Mouse (Mus musculus) gastrocnemius, adult 2 months (tissue): ENCODE data around the gene Gsx1. TPM values are rescaled to one million over a fixed set of nuclear protein-coding genes. Genes with fewer than 3 reads are reported as not detected.
A peak's percentile ranks its signal among the peaks of the same experiment; 100 is the strongest.

Experiments
- DNase-seq: peaks from one replicate; pipeline ENCODE4 v3.0.0; 2022
- H3K27ac ChIP-seq: fragments of 200-600 bp; 2 replicates; pipeline ENCODE4 v1.8.1; 2022; ENCODE audit warnings: mild to moderate bottlenecking
- H3K4me3 ChIP-seq: fragments of 200-600 bp; 2 replicates; pipeline ENCODE4 v1.8.1; 2022; ENCODE audit warnings: mild to moderate bottlenecking, moderate library complexity
- CTCF ChIP-seq: fragments of 200-600 bp; IDR thresholded peaks from 2 replicates; pipeline ENCODE4 v1.8.1; 2022; ENCODE audit warnings: antibody characterized with exemption, mild to moderate bottlenecking, moderate library complexity
- intact Hi-C: fragments of 180-260 bp; cut with DNase I; formaldehyde crosslinking; loops from one replicate; pipeline ENCODE4 v1.15.1; 2025
- long read RNA-seq, 2 experiments: library from polyadenylated mRNA; stranded (forward); transcript quantifications; one replicate each; pipeline ENCODE4 v2.0.0; 2021
- total RNA-seq, 2 experiments: library from RNA; stranded (reverse); gene quantifications; 2 replicates each; pipeline ENCODE4 v1.2.3; 2021

Gene Gsx1
- total RNA-seq = not detected
- long read RNA-seq, experiment 1 = 0 reads
- long read RNA-seq, experiment 2 = 0 reads

DNA sequence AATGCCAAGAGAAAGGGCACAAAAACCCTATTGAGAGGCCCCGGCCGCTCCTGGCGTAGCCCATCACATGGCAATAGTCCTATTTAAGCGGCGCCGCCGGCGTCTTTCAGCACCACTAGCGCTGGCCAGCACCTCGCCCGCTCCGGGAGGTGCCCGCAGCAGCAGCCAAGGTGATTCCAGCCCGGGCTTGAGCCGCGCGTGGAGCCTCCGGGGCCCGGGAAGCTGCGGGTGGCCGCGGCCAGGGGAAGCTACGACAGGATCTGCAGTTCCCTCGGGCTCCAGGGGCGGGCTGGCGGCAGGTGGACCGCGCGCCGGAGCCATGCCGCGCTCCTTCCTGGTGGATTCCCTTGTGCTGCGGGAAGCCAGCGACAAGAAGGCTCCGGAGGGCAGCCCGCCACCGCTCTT is at the start of gene Gsx1:
Gsx1 (plus strand) TSS at position 126 of the 405 bp plus-strand sequence.
- intact Hi-C loops = no loop called here
- DNase-seq = peak; percentile 71
- H3K4me3 ChIP-seq = peak within 1 kb of the TSS; percentile 70
- no peak within 1 kb of the TSS for H3K27ac ChIP-seq
- no peak for TF ChIP-seq CTCF

DNA sequence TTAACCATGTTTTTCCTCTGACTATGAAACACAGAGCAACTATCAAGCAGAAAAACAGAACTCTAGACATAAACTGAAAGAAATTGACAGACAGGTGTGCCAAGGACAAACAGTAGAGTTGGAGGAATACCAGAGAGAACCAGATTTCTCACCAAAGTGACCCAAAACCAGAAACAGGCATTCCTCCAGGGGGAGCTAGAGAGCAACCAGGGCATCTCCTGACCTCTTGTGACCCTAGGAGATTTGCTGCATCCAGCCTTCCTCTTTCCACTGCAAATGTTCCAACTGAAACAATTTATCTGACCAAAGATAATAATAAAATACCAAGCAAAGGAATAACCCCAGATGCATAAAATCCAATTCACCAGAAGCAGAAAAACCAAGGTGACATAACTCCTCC is 41.2 kb upstream of the Gsx1 start:
- Histone ChIP-seq H3K4me3 (no peak overlapping the region), H3K27ac (no peak overlapping the region)
- DNase-seq = no peak
- TF ChIP-seq CTCF = peak; percentile 44
- intact Hi-C loops = no loop called here

DNA sequence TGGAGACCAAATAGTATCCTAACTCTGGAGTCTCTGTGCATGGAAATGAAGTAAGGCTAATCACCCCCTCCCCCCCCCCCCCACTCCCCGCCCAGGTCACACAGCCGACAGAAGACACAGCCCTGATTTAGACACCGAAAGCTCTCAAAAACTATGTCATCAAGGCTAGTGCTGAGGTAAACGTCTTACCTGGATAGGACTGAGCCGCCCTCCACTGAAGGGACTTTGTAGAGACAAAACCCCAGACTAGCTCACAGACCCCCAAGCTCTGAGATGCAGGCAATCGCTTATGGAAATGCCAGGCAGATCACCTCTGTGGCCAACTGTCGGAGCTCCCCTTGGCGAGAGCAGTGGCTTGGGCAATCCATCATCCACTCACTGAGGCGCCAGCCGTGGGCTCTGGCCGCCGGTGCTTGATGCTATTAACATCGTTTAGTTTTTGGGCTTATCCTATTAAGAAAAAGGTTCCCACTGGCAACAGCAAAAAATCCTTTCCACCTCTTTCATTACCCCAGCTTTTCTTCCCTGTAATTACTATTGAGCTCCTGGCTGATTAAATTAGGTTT is 33.6 kb upstream of the Gsx1 start:
- intact Hi-C loops = no loop called here
- H3K27ac ChIP-seq = no peak overlapping the region
- no peak overlapping the region for H3K4me3 ChIP-seq
- no peak for DNase-seq
- TF ChIP-seq CTCF = no peak

DNA sequence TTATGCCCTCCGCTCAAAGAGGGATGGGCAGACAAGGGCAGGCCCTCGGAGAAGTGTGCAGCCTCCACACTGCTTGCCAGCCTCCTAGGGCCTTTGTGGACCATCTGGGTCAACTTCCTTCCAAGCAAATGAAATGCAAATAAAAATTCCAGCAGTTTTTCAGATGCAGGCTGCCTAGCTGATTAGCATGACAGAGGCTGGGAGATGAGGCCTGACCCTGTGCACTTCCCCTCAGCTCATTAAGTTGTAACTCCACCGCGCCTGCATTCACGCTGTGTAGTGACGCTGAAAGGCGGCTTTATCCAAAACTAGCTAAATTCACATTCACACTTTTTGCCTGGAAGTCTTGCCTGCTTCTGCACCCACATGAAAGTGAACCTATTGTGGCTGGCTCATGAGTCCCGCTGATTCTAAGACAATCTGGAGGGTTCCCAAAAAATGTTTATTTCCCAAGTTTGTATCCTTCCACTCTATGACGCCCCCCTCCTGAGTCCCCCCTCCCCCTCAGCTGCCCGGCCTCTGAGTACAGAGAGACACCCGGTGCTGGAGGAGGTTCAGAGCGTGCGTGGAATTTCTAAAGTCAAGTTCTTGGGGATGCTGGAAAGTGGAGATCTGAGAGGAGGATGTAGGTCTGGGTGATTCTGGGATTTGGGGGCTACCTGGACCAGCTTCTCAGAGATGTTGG is 32.9 kb upstream of the Gsx1 start:
- H3K27ac ChIP-seq = no peak overlapping the region
- no peak for TF ChIP-seq CTCF
- no peak overlapping the region for H3K4me3 ChIP-seq
- DNase-seq = no peak
- intact Hi-C loops = no loop called here

DNA sequence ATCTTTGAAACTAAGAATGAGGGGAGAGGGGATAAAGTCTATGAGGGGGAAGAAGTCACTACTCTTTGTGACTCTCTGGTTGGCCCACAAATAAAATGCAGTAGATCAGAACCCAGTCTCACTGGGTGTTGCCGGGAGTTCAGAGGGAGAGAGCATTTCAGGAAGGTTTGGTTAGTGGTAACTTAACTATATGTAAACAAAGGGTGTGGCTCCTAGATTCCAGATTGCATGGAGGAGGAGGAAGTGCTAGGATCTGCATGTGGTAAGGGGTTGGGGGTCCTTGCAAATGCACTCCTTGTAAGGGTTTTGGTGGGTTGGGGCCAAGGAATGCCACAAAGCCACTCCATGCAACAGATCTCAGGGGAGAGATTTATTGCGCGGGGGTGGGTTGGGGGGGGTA is 32.1 kb upstream of the Gsx1 start:
- H3K27ac ChIP-seq = no peak overlapping the region
- DNase-seq = no peak
- intact Hi-C loops = no loop called here
- no peak overlapping the region for H3K4me3 ChIP-seq
- no peak for TF ChIP-seq CTCF

DNA sequence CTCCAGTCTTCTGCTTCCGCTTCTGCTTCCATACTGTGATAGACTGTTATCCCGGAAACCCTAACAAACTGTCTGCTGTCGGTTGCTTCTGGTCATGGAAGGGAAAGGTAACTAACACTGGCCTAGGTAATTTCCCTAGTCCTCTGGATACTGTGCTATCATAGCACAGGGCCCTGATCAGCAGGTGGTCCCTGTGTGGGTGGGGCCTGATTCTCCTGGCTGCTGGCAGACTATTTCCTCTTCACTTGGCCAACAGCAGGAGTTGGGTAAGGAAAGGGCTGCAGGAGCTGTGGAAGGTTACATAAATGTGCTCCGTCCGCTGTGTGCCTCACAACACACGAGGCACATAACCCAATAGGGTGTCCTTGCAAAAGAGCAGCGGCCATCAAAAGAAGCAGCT is 31.1 kb upstream of the Gsx1 start:
- Histone ChIP-seq H3K27ac (no peak overlapping the region), H3K4me3 (no peak overlapping the region)
- DNase-seq = no peak
- no peak for TF ChIP-seq CTCF
- intact Hi-C loops = no loop called here

DNA sequence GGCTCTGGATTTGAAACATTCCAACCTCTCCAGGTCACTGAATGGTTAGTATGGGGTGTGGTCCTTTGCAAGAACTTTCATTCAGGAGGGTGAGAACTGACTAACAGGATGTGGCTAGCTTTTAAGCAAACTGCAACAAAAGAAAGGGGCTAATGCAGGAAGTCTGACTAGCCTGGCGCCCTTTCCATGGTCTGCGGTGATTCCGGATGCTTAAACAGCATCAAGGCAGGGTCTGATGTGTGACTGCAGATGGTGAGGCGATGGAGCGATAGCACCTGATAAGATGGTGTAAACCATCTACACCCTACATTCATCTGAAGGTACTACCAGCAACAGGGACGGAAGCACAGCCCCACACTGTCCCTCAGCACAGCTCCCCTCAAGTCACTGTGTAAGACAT is 29.2 kb upstream of the Gsx1 start:
- intact Hi-C loops = no loop called here

DNA sequence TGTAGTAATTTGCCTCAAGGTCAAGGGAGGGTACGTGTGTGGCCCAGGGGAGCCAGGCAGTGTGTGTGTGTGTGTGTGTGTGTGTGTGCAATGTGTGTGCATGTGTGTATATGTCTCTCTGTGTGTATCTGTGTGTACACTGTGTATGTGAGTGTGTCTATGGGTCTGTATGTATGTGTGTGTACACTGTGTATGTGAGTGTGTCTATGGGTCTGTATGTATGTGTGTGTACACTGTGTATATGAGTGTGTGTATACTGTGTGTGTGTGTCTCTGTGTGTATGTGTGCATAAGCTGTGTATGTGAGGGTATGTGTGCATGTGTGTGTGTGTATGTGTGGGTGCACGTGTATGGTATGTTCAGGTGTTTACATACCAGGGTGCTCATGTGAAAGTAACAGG is 28.7 kb upstream of the Gsx1 start:
- intact Hi-C loops = no loop called here
- no peak for DNase-seq
- no peak for TF ChIP-seq CTCF
- no peak overlapping the region for H3K27ac ChIP-seq
- no peak overlapping the region for H3K4me3 ChIP-seq

More for the DNA sequence above, 29.2 kb upstream of the Gsx1 start:
- Histone ChIP-seq H3K4me3 (no peak overlapping the region), H3K27ac (no peak overlapping the region)
- no peak for TF ChIP-seq CTCF
- no peak for DNase-seq

DNA sequence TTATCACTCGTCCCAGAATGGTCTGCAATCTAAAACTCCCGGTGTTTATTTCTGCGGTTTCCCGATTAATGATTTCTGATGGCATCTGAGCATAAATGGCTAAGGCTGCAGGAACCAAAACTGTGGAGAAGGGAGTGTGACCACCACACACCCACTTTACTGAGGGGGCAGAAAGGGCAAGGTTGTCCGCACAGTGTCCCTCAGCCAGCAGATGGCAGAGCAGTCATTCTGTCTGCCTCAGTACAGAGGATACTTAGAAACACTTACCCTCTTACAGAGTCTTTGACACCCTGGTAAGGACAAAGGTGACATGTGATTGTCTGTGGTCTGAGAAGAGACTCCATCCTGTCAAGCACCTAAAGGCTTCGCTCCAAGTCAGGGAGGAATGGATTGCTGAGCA is 23.4 kb upstream of the Gsx1 start:
- TF ChIP-seq CTCF = 0 out of 2 replicates have a peak, but pooled peaks have one; percentile 8
- Histone ChIP-seq H3K27ac (no peak overlapping the region), H3K4me3 (no peak overlapping the region)
- intact Hi-C loops = no loop called here
- no peak for DNase-seq

DNA sequence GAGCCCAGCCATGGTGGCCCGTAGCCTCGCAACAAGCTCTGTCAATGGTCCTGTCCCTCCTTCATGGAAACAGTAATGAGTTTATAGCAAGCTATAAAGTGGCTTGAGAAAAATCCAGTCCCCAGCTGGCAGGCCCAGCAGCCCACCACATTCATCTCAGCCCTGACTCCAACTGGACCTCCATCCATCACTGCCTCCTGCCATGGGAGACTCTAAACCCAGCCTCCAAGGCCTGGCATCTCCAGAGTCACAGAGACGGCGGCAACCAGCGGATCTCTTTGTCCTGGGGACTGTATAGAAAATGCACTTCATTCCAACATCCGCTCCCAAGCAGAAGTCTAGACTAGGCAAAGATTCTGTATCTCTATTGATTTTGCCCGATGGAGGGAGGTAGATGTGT is 18.4 kb upstream of the Gsx1 start:
- intact Hi-C loops = no loop called here
- H3K4me3 ChIP-seq = no peak overlapping the region
- no peak overlapping the region for H3K27ac ChIP-seq
- DNase-seq = no peak
- no peak for TF ChIP-seq CTCF

DNA sequence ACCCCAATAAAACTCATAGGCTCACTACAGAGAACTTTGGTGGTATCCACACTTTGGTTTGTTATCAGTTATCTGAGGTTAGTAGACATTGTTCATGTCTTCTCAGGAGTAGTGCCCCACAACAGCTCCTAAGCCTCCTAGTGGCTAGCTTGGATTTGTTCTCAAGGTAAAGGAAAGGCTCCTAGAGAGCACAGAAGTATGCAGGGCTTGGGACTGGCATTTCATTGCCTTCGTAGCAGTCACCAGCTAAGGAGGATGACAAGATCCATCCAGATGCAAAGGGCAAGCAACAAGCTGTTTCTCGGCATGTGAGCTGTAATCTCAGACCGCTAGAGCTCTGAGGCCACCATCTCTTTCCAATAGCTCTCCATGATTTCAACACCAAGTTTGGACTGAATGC is 14.4 kb upstream of the Gsx1 start:
- H3K27ac ChIP-seq = no peak overlapping the region
- intact Hi-C loops = no loop called here
- H3K4me3 ChIP-seq = no peak overlapping the region
- TF ChIP-seq CTCF = no peak
- no peak for DNase-seq

DNA sequence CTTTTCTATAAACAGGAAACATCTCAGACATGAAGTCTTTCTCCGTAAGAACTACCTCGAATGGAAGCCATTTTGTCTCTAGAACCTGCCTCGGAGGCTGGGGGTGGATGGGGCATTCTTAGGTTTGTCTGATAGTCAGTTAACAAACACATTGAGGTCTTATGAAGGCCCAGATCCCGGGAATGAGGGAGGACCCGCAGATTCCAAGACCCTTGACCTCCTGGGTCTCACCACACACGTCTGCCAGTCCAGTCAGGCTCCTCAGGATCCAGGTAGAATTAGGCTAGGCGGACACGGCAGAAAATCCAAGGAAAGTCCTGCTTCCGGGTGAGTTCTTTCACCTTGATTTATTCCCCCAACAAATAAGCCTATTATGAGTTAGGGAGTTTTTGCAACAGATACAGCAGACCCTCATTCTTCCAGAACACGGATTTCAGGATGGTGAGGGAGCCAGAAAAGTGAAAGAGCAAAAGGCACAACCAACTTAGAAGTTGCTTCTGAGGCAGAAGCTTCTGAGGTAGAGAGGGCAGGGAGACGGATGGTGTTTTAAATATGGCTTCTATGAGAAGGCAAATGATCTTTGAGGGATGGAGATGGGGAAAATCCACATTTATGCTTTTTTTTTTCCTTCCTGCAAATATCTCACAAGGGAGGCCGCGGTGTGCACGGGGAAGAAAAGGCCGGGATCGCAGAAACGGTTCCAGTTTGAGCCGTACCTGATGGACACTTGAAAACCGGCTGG is 3.2 kb upstream of the Gsx1 start:
- DNase-seq = no peak
- TF ChIP-seq CTCF = no peak
- intact Hi-C loops = no loop called here
- Histone ChIP-seq H3K4me3 (peak overlapping the region; percentile 70), H3K27ac (no peak overlapping the region)

DNA sequence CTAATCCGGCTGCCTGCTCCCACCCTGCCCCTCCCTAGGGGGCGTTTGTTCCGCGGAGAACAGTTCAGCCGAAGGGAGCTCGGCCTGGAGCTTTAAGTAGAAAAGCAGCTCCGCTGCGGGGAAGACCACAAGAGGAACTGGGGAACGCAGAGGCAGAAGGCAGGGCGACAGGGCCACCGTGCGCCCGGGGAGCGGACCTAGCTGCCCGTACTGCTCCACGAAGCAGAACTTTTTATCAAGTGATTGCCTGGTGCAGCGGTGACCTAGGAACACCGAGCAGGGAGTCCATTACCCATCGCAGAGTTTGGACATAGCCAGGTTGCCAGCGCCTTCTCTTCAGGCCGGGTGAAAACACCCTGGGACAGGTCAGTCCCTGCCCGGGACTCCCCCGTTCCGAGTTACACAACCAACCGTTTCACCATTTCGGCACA is 2.5 kb upstream of the Gsx1 start:
- Histone ChIP-seq H3K27ac (no peak overlapping the region), H3K4me3 (peak overlapping the region; percentile 70)
- intact Hi-C loops = no loop called here
- DNase-seq = peak; percentile 24
- TF ChIP-seq CTCF = no peak
